Mouse (Mus musculus): ENCODE data around the gene Ctps2.
"Not testable (repeated sequence)": the region's sequence is repeated elsewhere in the genome, so short reads cannot be mapped to it uniquely, and the experiment has no call there.

The Ctps2 gene

GRCm38 (mm10) chrX:162900938-162901337 is at the start of gene Ctps2:
Ctps2 (plus strand) TSS chrX:162901238.
- no peak for DNase-seq

- no peak for DNase-seq
Measured at GRCm38 (mm10) chrX:162868294-162868965, 32.6 kb upstream of the Ctps2 start.

DNA sequence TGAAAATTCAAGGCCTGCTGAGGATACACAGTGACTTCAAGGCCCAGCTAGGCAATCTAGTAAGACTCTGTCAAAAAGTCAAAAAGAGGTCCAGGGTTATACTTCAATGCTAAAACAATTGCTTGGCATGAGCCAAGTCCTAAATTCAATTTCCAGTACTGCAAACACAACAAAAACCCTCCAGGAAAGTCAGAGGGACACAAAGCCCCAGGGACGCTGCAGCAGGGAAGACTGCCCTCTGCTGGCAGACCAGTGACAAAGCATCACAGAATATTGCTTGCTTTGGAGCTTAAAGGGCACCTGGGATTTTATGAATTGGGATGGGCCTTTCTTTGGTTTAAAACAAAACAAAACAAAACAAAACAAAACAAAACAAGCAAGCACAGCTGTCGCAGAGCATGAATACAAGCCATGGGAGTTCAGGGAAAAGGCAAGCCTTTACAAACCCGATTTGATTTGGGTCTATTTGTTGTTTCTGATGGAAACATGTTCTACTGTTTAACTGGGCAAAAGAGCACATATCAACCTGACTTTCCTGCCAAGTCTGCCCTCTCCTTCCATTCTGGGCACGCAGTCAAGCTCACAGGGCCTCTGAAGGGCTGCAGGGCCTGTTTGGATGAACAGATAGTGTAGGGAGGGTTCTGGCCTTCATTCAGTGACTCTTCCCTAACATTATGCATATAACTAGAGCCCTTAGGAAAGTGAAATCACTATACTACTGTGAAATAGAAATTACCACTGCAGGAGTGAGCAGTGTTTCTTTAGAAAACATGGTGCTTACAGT is 29.1 kb upstream of the Ctps2 start:
- peak in 1 of 2 experiments; percentile 19 for DNase-seq

GRCm38 (mm10) chrX:162873761-162874160 is 27.3 kb upstream of the Ctps2 start:
- no peak for DNase-seq

- no peak for DNase-seq
Measured at GRCm38 (mm10) chrX:162878236-162878635, 22.8 kb upstream of the Ctps2 start.

GRCm38 (mm10) chrX:162887931-162888511 is 13.0 kb upstream of the Ctps2 start, which contains the start of gene Syap1:
Syap1 (minus strand) TSS chrX:162888447.
- peak; percentile 88 to 91 for DNase-seq

DNA sequence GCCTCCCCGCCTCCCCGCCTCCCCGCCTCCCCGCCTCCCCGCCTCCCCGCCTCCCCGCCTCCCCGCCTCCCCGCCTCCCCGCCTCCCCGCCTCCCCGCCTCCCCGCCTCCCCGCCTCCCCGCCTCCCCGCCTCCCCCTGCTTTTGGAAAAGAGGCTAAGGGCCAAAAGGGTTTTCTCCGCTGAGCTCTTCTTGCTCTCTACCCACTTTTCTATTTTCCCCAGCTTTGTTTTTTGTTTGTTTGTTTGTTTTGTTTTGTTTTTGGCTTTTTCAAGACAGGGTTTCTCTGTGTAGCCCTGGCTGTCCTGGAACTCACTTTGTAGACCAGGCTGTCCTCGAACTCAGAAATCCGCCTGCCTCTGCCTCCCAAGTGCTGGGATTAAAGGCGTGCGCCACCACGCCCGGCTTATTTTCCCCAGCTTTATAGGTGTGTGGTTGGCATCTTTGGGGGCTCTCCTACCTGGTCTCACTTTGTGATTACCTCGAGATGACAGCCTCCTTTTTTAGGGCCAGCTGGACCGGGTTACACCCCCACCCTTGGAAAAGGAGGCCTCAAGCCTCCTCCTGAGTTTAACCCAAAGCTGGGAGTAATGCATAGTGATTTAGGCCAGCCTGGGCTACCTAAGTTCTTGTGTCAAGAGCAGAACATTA is 12.3 kb upstream of the Ctps2 start:
- DNase-seq, result not testable (repeated sequence)

GRCm38 (mm10) chrX:162901371-162902039 is 467 bp downstream of the Ctps2 start:
- DNase-seq, result peak; percentile 58 to 73

DNA sequence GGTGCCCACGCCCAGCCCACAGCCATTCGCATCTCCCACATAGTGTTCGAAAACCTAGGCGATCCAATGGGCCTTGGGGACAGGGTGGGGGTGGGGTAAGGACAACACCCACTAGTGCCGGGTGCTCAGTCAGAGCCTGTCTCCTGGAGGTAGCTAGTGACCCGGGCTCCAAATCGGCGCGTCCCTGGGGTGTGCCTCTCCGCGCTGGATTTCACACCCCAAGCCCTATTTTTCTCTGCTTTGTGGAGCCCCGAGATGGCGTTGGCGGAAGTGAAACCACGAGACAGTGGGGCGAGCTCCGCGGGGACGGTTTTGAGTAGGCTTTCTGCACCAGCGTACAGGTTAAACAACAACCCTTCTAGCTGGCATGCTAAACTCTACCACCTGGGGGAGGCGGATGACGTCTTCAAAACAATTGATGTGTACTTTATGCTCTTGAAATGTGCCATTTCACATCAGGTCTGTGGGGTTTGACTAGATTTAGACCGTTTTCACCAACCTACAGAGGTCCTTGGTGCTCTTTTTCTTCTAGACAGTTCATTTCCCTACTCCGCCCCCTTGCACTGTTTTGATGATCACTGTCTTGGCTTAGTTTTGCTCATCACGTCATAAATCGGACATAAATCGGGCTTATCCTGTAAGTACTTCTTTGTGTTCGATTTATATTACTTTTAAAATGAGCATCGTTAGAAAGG is 1.1 kb downstream of the Ctps2 start:
- peak; percentile 46 to 60 for DNase-seq

GRCm38 (mm10) chrX:162907554-162907953 is 6.5 kb downstream of the Ctps2 start:
- no peak for DNase-seq

- no peak for DNase-seq
Measured at GRCm38 (mm10) chrX:162913651-162914050, 12.6 kb downstream of the Ctps2 start.

DNA sequence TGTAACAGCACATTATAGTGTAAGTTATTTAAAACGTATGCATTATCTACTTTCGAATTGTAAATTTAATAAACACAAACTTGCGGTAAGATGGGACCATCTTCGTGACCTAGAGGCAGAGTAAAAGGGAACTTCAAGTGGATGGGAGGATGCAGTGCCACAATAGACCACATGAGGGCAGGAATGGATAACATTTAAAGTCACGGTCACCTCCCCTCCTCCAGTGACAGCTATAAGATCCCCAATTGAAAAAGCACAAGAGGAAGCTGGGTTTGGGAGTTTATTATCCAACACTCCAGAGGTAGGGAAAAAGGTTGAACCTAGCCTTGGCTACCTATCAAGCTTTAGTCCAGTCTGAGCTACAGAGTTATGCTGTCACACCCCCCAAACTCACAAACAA is 14.7 kb downstream of the Ctps2 start:
- peak in 1 of 2 experiments; percentile 61 for DNase-seq

- DNase-seq, result no peak
Measured at GRCm38 (mm10) chrX:162921487-162922125, 20.6 kb downstream of the Ctps2 start.

DNA sequence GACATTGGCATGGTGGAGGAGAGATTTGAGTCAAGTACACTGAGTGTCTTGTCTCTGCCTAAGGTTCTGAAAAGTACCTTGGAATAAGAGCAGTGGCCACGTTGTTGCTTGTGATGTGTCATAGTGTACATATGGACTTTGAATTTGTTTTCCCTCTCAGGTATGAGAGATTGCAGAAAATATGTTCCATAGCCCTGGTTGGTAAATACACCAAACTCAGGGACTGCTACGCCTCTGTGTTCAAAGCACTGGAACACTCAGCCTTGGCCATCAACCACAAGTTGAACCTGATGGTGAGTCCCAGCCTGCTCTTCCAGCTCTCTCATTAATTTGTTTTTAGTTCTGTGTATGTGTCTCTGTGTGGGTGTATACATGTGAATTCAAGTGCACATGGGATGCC is 30.4 kb downstream of the Ctps2 start:
- no peak for DNase-seq

DNA sequence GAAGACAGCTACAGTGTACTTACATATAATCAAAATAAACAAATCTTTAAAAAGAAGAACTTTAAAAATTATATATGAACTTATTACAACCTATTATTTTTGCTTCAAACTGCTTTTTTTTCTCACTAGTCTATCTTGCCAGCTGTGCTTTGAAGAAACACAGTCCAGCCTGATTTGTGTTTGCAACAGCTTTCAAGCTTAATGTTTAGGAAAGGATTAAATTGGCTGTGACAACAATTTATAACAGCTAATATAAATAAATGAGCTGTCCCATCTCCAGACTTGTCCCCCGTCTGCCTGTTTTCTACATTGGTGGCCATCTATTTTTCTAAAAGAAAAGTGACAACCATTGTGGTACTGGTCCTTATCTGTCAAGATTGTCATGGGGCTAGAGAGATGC is 41.0 kb downstream of the Ctps2 start:
- DNase-seq, result no peak

- peak in 1 of 2 experiments; percentile 27 for DNase-seq
Measured at GRCm38 (mm10) chrX:162949811-162950439, 48.9 kb downstream of the Ctps2 start.

- no peak for DNase-seq
Measured at GRCm38 (mm10) chrX:162957921-162958320, 56.9 kb downstream of the Ctps2 start.

GRCm38 (mm10) chrX:162963840-162964239 is 62.8 kb downstream of the Ctps2 start:
- DNase-seq, result no peak

DNA sequence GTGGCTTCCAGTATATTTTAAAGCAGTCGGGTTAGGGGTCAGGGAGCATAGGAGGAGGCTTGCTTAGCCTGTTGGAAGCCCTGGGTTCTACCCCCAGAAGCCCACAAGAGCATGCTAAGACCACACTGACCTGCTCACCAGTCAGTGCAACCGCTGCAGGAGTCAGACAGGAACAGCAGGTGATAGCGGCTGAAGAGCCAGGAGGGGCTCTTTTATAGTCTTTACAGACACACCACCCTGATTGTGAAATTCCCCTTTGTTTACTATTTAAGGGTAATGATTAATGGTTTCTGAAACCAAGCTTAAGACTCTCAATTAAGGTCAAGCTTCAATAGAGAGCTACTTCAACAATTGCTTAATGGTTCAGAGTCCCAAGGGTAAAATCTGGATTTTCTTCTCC is 63.3 kb downstream of the Ctps2 start, which contains the start of gene S100g:
Gene S100g (minus strand): TSS at position 217 of the 400 bp plus-strand sequence.
- DNase-seq, result peak in 1 of 2 experiments; percentile 9

GRCm38 (mm10) chrX:162967456-162967855 is 66.4 kb downstream of the Ctps2 start:
- no peak for DNase-seq

DNA sequence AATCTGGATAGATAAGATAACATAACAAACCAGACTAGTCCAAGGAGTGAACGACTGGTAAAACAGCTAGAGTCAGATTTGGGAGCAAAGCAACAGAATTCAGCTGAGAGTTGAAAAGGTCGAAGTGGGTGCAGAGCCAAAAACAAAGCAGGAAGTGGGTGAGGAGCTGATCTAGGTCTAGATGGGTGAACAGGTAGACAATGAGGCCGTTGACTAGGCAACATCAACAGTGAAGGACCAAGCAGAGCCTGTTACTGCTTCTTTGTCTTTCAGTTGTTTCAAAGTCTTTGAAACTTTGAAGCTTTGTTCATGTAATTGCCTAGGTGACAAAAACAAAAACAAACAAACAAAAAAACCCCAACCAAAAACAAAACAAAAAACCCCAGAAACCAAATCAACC is 75.2 kb downstream of the Ctps2 start:
- no peak for DNase-seq
